Mouse (Mus musculus): ENCODE data around the gene Lrrfip2. TPM values are rescaled to one million over a fixed set of nuclear protein-coding genes. Genes with fewer than 3 reads are reported as not detected.

Gene Lrrfip2
- total and polyA plus RNA-seq, 2 experiments from 2014 or later, result 38.9 to 41.7 TPM

DNA sequence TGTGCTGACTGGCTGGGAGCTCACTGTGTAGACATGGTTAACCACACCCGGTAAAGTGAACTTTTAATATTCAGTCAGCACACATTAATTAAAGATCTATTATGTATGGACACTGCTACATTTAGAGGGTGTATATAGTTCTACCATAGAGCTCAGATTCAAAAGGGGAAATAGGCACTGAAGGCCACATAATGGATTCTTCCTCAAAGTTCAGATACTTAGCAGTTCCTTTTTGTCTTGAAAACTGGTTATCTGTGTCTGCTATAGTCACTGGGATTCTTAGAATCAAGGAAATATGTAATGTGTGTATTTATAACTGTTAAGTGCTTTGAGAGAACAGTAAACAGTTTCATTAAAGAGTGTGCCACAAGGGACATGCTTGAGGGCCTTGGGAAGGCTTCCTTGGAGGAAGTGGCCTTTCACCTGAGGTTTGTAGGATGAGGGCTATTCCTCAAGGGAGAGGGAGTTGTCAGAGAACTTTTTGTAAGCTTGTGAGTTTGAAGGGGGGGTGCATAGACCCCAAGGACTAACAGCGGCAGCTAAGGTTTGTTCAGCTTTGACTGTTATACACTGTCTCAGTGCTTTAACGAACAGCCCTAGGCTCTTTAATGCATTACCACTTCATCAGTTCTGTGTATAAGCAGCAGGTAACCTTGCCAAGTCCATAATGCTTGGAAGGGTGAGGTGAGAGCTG is 28.3 kb downstream of the Lrrfip2 start:
- DNase-seq (no peak), ATAC-seq (no peak)
- Histone ChIP-seq H3K27me3 (ENCODE audit: insufficient read depth, low read length) (no peaks in the 10 kb centered on the region), H3K4me3 (ENCODE audit: low read depth, low read length) (no peak overlapping the region), H3K36me3 (ENCODE audit: insufficient read depth) (no peaks in the 10 kb centered on the region), H3K4me2 (ENCODE audit: low read depth) (no peak overlapping the region), H3K9me3 (ENCODE audit: low read length) (no peaks in the 10 kb centered on the region), H3K27ac (ENCODE audit: low read depth, low read length) (no peak overlapping the region), H3K9ac (no peak overlapping the region), H3K4me1 (ENCODE audit: insufficient read depth) (0 out of 2 replicates have a peak, but pooled peaks cover 4% of the 10 kb centered on the region)
- WGBS, result 80% methylated on average over 3 of the region's 3 CpGs
- no peak for TF ChIP-seq CTCF (IDR thresholded peaks at IDR 0.05; ENCODE audit: low read depth)

DNA sequence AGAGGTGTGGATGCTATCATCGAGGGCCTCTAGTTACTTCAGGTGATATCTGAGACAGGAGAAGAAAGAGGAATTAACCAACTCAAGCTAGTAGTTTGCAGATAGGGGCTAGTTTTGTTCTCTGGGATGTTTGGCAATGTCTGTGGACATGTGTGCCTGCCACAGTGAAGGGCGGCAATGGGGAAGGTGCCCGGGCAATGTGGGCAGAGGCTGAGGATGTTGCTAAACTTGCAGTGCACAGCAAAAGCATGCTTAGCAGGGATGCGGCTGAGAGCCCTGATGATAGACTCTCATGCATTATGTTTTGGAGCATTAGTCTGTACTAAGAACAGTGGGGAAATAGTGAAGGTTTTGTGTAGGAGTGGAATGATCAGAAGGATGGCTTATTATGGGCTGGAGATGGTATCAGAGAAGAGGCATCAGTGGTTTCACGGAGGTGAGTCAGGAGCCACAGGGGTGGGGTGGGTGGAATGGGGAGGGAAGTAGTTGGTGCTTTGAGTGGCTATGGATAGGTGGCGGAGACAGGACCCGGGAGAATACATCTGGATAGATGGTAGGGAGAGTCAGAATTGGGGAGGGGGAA is 28.9 kb downstream of the Lrrfip2 start:
- Histone ChIP-seq H3K4me3 (ENCODE audit: low read depth, low read length) (no peak overlapping the region), H3K27ac (ENCODE audit: low read depth, low read length) (no peak overlapping the region), H3K9ac (no peak overlapping the region), H3K4me2 (ENCODE audit: low read depth) (no peak overlapping the region), H3K36me3 (ENCODE audit: insufficient read depth) (no peaks in the 10 kb centered on the region), H3K27me3 (ENCODE audit: insufficient read depth, low read length) (no peaks in the 10 kb centered on the region), H3K4me1 (ENCODE audit: insufficient read depth) (0 out of 2 replicates have a peak, but pooled peaks cover 4% of the 10 kb centered on the region), H3K9me3 (ENCODE audit: low read length) (no peaks in the 10 kb centered on the region)
- no peak for ATAC-seq
- no peak for DNase-seq
- 89% methylated on average over 7 of the region's 7 CpGs for WGBS
- no peak for TF ChIP-seq CTCF (IDR thresholded peaks at IDR 0.05; ENCODE audit: low read depth)

DNA sequence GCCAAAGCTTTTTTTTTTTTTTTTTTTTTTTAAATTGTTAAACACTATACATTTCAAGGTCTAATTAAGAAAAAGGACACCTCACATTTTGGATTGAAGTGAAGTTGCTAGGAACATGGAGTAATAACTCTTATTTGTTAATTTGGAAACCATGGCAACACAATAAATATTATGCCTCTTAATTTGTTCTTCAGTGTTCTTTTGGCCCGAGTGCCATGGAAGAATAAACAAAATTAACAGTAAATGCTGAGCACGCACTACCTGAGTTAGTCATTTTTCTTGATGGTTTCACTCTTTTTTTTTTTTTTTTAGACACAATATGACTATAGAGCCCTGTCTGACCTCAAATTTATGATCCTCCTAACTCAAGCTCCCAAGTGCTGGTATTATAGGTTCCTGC is 30.6 kb downstream of the Lrrfip2 start:
- H3K4me3 ChIP-seq (ENCODE audit: low read depth, low read length), result no peak overlapping the region
- DNase-seq, result no peak
- H3K9me3 ChIP-seq (ENCODE audit: low read length), result no peaks in the 10 kb centered on the region
- H3K4me2 ChIP-seq (ENCODE audit: low read depth), result no peak overlapping the region
- no peak for ATAC-seq
- H3K9ac ChIP-seq, result no peak overlapping the region
- TF ChIP-seq CTCF (IDR thresholded peaks at IDR 0.05; ENCODE audit: low read depth), result no peak
- H3K27me3 ChIP-seq (ENCODE audit: insufficient read depth, low read length), result no peaks in the 10 kb centered on the region
- no peaks in the 10 kb centered on the region for H3K36me3 ChIP-seq (ENCODE audit: insufficient read depth)
- 0 out of 2 replicates have a peak, but pooled peaks cover 4% of the 10 kb centered on the region for H3K4me1 ChIP-seq (ENCODE audit: insufficient read depth)
- 68% methylated on average over 2 of the region's 2 CpGs for WGBS
- H3K27ac ChIP-seq (ENCODE audit: low read depth, low read length), result no peak overlapping the region

DNA sequence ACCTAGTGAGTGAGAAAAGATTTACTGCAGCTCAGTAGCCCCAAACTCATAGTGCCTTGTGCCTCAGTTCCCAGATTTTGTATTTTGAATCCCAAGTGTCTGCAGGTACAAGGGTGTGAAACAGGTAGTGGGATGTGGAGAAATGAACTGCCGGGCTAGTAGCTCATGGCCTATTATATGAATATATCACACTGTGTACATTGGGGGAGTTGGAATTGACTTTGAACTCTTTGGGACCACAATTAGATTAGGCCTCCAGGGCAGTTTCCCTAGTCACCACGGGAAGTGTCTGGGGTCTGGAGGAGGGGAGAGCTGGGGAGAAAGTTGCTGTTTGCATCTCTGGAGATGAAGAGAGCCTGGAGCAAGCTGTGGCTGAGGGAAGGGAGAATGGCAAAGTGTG is 31.0 kb downstream of the Lrrfip2 start:
- ATAC-seq, result no peak
- TF ChIP-seq CTCF (IDR thresholded peaks at IDR 0.05; ENCODE audit: low read depth), result no peak

DNA sequence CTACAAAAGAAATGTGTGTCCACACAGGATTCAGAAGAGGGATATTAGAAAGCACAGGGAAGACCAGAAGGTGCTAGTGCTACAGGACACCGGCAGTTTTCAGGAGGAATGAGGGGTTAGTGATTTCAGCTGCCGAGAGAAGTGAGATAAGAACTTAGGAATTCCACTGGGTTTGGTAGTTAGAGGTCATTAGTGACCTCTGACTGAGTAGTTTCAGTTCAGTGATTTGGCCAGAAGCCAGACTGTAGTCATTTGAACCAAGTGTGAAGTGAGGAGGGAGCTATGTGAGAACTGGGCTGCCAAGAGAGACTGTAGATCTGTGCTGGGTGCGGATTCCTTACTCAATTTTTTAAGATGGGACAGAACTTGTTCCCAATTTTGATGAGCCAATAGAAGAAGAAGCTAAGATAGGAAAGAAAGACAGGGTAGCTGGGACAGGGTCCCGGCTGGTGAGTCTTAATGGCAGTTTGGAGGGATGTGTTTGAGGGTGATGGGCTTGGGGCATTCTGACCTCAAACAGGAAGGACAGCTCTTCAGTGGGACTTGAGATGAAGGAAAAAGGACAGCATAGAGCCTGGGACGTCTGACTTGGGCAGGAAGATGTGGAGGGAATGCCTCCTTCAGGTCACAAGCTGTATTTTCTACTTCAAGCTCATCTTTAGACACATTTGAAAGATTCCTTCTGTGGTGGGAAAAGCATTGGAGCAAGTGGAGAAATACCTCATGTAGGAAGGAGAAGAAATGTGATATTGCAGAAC is 32.0 kb downstream of the Lrrfip2 start:
- Histone ChIP-seq H3K27me3 (ENCODE audit: insufficient read depth, low read length) (no peaks in the 10 kb centered on the region), H3K4me2 (ENCODE audit: low read depth) (no peak overlapping the region), H3K4me1 (ENCODE audit: insufficient read depth) (0 out of 2 replicates have a peak, but pooled peaks cover 4% of the 10 kb centered on the region), H3K9me3 (ENCODE audit: low read length) (no peaks in the 10 kb centered on the region), H3K9ac (no peak overlapping the region), H3K36me3 (ENCODE audit: insufficient read depth) (no peaks in the 10 kb centered on the region), H3K4me3 (ENCODE audit: low read depth, low read length) (no peak overlapping the region), H3K27ac (ENCODE audit: low read depth, low read length) (no peak overlapping the region)
- WGBS, result 67% methylated on average over 5 of the region's 5 CpGs
- ATAC-seq (no peak), DNase-seq (no peak)
- no peak for TF ChIP-seq CTCF (IDR thresholded peaks at IDR 0.05; ENCODE audit: low read depth)

More for the DNA sequence above, 31.0 kb downstream of the Lrrfip2 start:
- H3K9ac ChIP-seq, result no peak overlapping the region
- H3K9me3 ChIP-seq (ENCODE audit: low read length), result no peaks in the 10 kb centered on the region
- H3K4me1 ChIP-seq (ENCODE audit: insufficient read depth), result 0 out of 2 replicates have a peak, but pooled peaks cover 4% of the 10 kb centered on the region
- no peak overlapping the region for H3K4me3 ChIP-seq (ENCODE audit: low read depth, low read length)
- WGBS, result 68% methylated on average over 2 of the region's 2 CpGs
- H3K36me3 ChIP-seq (ENCODE audit: insufficient read depth), result no peaks in the 10 kb centered on the region
- H3K4me2 ChIP-seq (ENCODE audit: low read depth), result no peak overlapping the region
- H3K27ac ChIP-seq (ENCODE audit: low read depth, low read length), result no peak overlapping the region
- H3K27me3 ChIP-seq (ENCODE audit: insufficient read depth, low read length), result no peaks in the 10 kb centered on the region
- no peak for DNase-seq

DNA sequence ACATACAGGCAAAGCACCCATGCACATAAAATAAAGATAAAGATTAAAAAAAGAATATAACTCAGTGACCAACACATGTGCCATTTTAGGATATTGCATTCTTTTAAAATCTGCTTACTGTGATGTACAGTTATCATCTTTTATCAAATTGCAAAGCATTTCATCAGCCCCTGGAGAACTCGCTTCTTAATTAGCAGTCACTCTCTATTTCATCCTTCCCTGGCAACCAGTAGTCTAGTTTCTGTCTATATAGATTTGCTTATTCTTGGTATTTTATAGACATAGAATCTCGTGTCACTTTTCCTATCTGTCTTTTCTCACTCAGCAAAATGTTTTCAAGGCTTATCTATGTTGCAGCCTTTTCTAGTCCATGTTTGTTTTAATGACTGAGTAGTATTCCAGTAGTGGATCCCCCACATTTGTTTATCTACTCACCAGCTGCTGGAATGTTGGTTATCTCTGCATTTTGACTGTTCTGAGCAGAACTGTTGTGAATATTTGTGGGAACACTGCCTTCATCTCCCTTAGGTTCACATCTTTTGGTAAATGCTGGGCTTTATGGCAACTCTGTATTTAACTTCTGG is 35.0 kb downstream of the Lrrfip2 start:
- Histone ChIP-seq H3K9me3 (ENCODE audit: low read length) (no peaks in the 10 kb centered on the region), H3K4me1 (ENCODE audit: insufficient read depth) (0 out of 2 replicates have a peak, but pooled peaks cover 4% of the 10 kb centered on the region), H3K4me2 (ENCODE audit: low read depth) (no peak overlapping the region), H3K27ac (ENCODE audit: low read depth, low read length) (no peak overlapping the region), H3K4me3 (ENCODE audit: low read depth, low read length) (no peak overlapping the region), H3K36me3 (ENCODE audit: insufficient read depth) (no peaks in the 10 kb centered on the region), H3K27me3 (ENCODE audit: insufficient read depth, low read length) (no peaks in the 10 kb centered on the region), H3K9ac (no peak overlapping the region)
- DNase-seq (no peak), ATAC-seq (no peak)
- WGBS, result 87% methylated on average over 2 of the region's 2 CpGs
- no peak for TF ChIP-seq CTCF (IDR thresholded peaks at IDR 0.05; ENCODE audit: low read depth)

Data from forebrain, postnatal 0 days (tissue).